23 mouse cellular contexts compared by ENCODE assay signal in the genomic region with DNA sequence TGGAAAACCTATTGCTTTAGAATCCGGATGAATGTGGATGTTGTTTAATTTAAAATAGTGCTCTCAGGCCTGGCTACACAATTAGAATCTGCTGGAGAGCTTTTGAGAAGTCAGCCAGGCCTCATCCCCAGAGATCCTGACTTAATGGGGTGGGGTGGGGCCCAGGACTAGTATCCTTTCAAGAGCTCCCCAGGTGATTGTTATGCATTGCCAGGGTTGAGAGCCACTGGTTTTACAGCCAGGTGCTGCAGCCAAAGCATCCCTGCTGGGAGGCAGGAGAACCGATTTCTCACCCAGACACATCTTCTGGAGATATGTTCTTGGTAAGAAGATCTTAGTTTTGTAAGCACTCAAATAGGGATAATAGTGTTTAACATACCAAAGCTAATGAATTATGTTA.
"Had no signal": no experiment of that assay in that cellular context is flagged by ENCODE, and none has a peak within 500 bp of the region (broad histone marks: within the 10 kb centered on the region; RNA-seq: fewer than 3 reads in every experiment).

No protein-coding gene starts in this region.

- H3K9me3 ChIP-seq: heart, embryonic 13.5 days; heart, embryonic 15.5 days; hindbrain, embryonic 13.5 days; hindbrain, embryonic 15.5 days; limb, embryonic 13.5 days; limb, embryonic 15.5 days; liver, embryonic 12.5 days had no signal

- H3K36me3 ChIP-seq: heart, embryonic 13.5 days; heart, embryonic 15.5 days; hindbrain, embryonic 13.5 days; hindbrain, embryonic 15.5 days; limb, embryonic 13.5 days; limb, embryonic 15.5 days; liver, embryonic 12.5 days had no signal

- ATAC-seq: hindbrain, postnatal 0 days; intestine, embryonic 16.5 days; liver, embryonic 12.5 days had no signal

- H3K4me1 ChIP-seq: heart, embryonic 13.5 days; heart, embryonic 15.5 days; limb, embryonic 15.5 days; liver, embryonic 12.5 days had no signal

- DNase-seq: gastrocnemius, postnatal 14 days; gastrocnemius, postnatal 36 days; heart, adult 11 months; heart, adult 2 months; heart, postnatal 14 days; heart, postnatal 36 days; kidney, adult 18-20 months; kidney, adult 8-10 months; kidney, postnatal 10 days; kidney, postnatal 25 days; kidney, postnatal 4 days had no signal

- H3K4me2 ChIP-seq: heart, embryonic 11.5 days; heart, embryonic 13.5 days; heart, embryonic 15.5 days; hindbrain, embryonic 13.5 days; hindbrain, embryonic 15.5 days; limb, embryonic 13.5 days; limb, embryonic 15.5 days; liver, embryonic 12.5 days had no signal

- H3K9ac ChIP-seq: heart, embryonic 13.5 days; heart, embryonic 15.5 days; hindbrain, embryonic 13.5 days; hindbrain, embryonic 15.5 days; limb, embryonic 13.5 days; limb, embryonic 15.5 days; liver, embryonic 12.5 days; liver, embryonic 14.5 days had no signal

- H3K27ac ChIP-seq: heart, adult 2 months; heart, embryonic 13.5 days; heart, embryonic 15.5 days; hindbrain, embryonic 13.5 days; hindbrain, embryonic 15.5 days; hindbrain, postnatal 0 days; layer of hippocampus, adult 2 months; limb, embryonic 13.5 days; limb, embryonic 15.5 days; liver, embryonic 12.5 days; liver, embryonic 14.5 days had no signal

- H3K27me3 ChIP-seq: heart, embryonic 13.5 days; heart, embryonic 15.5 days; hindbrain, embryonic 13.5 days; hindbrain, embryonic 15.5 days; limb, embryonic 13.5 days; limb, embryonic 15.5 days; liver, embryonic 12.5 days had no signal

- H3K4me3 ChIP-seq: heart, adult 2 months; heart, embryonic 13.5 days; heart, embryonic 15.5 days; hindbrain, embryonic 13.5 days; hindbrain, embryonic 15.5 days; layer of hippocampus, adult 2 months; limb, embryonic 13.5 days; limb, embryonic 15.5 days; liver, embryonic 12.5 days had no signal
